Mouse (Mus musculus) forebrain, embryonic 11.5 days (tissue): ENCODE results near the gene Dtx3. TPM values are rescaled to one million over a fixed set of nuclear protein-coding genes. Genes with fewer than 3 reads are reported as not detected.
"Not testable (repeated sequence)": the region's sequence is repeated elsewhere in the genome, so short reads cannot be mapped to it uniquely, and the experiment has no call there.

Experiments
- ATAC-seq: fragments of 200-750 bp; cut with Nextera tagmentation; replicated peaks from 2 replicates; pipeline ENCODE4 v1.8.0; 2017; ENCODE audit warnings: moderate TSS enrichment; ENCODE audit not compliant: low FRiP score
- DNase-seq: peaks from one replicate; pipeline ENCODE4 v3.0.0-alpha.2; 2017; ENCODE audit warnings: low spot score
- H3K27ac ChIP-seq: fragments of 300-500 bp; sonication (generic); 2 replicates; pipeline ENCODE4 v1.5.1; 2014; ENCODE audit warnings: low read depth, low read length
- H3K27me3 ChIP-seq: fragments of 300-500 bp; sonication (generic); 2 replicates; pipeline ENCODE4 v1.6.1; 2014; ENCODE audit warnings: mild to moderate bottlenecking, low read length, mixed read lengths; ENCODE audit not compliant: control insufficient read depth, insufficient read depth
- H3K36me3 ChIP-seq: fragments of 300-500 bp; sonication (generic); 2 replicates; pipeline ENCODE4 v1.6.1; 2014; ENCODE audit warnings: mild to moderate bottlenecking, low read length, moderate library complexity, mixed read lengths; ENCODE audit not compliant: control insufficient read depth, insufficient read depth
- H3K4me1 ChIP-seq: fragments of 300-500 bp; sonication (generic); replicated peaks from 2 replicates; pipeline ENCODE4 v1.6.1; 2014; ENCODE audit warnings: low read length, mixed read lengths; ENCODE audit not compliant: control insufficient read depth, insufficient read depth
- H3K4me2 ChIP-seq: fragments of 300-500 bp; sonication (generic); 2 replicates; pipeline ENCODE4 v1.6.1; 2014; ENCODE audit warnings: low read depth, mild to moderate bottlenecking, low read length, moderate library complexity, mixed read lengths; ENCODE audit not compliant: severe bottlenecking
- H3K4me3 ChIP-seq: fragments of 300-500 bp; sonication (generic); 2 replicates; pipeline ENCODE4 v1.5.1; 2014; ENCODE audit warnings: low read depth, low read length
- H3K9ac ChIP-seq: fragments of 300-500 bp; sonication (generic); 2 replicates; pipeline ENCODE4 v1.6.1; 2014; ENCODE audit warnings: low read length
- H3K9me3 ChIP-seq: fragments of 300-500 bp; sonication (generic); 2 replicates; pipeline ENCODE4 v1.6.1; 2016; ENCODE audit warnings: low read length, mixed read lengths; ENCODE audit not compliant: control insufficient read depth
- WGBS: fragments of 180-500 bp; shearing (Covaris S2); extraction: QIAGEN DNeasy Blood & Tissue Kit; methylation state at CpG from one replicate; pipeline ENCODE4 v1.1.7; 2014; 5-methylcytosine and 5-hydroxymethylcytosine counted together
- polyA plus RNA-seq: library from polyadenylated mRNA; unstranded; fragments of >200 nt; fragmentation: Nextera tagmentation; extraction: Ambion mirVana; gene quantifications from 2 replicates; pipeline ENCODE4 v1.2.1, GENCODE M21; 2014

Dtx3 gene
- polyA plus RNA-seq, 1 experiment from 2014 or later, result 157 TPM

DNA sequence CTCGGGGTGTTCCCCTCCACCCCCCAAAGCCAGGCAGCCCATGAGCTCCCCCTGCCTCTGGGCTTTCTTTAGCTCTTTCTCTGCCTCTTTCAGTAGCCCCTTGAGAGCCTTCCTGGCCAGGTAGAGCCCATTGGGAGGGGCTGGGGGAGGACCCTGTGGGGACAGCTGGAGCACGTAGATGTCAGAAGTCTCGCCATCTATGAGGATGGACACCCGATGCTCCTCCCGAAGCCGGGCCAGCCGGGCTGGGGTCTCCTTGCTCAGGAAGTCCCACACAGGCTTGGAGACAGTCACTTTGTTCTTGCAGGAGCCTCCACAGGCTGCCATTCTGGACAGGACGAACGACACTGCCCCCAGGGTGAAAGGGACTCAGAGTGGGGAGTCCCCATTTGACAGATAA lies 2.5 kb downstream of the Dtx3 start:
- Histone ChIP-seq H3K4me2 (no peak overlapping the region), H3K4me3 (no peak overlapping the region), H3K9me3 (no peaks in the 10 kb centered on the region), H3K27me3 (no peaks in the 10 kb centered on the region), H3K9ac (no peak overlapping the region), H3K36me3 (no peaks in the 10 kb centered on the region; the same call in 1 of the 2 replicates), H3K4me1 (peaks cover 22% of the 10 kb centered on the region), H3K27ac (no peak overlapping the region)
- 84% methylated on average over 9 of the region's 9 CpGs for WGBS
- DNase-seq, result peak; percentile 48
- ATAC-seq, result no peak

DNA sequence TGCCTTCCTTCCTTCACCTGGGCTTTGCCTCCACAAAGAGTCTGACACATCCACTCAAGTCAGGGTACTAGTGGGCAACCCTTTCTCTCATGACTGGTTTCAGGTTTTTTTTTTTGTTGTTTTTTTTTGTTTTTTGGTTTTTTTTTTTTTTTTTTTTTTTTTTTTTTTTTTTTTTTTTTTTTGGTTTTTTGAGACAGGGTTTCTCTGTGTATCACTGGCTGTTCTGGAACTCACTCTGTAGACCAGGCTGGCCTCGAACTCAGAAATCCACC lies 3.5 kb downstream of the Dtx3 start:
- H3K9ac ChIP-seq, H3K9me3 ChIP-seq, H3K27me3 ChIP-seq, H3K27ac ChIP-seq, H3K4me3 ChIP-seq, DNase-seq, H3K4me2 ChIP-seq, ATAC-seq, H3K36me3 ChIP-seq: not testable (repeated sequence)
- WGBS, result 88% methylated on average over 1 of the region's 1 CpGs
- H3K4me1 ChIP-seq, result peaks cover 22% of the 10 kb centered on the region

DNA sequence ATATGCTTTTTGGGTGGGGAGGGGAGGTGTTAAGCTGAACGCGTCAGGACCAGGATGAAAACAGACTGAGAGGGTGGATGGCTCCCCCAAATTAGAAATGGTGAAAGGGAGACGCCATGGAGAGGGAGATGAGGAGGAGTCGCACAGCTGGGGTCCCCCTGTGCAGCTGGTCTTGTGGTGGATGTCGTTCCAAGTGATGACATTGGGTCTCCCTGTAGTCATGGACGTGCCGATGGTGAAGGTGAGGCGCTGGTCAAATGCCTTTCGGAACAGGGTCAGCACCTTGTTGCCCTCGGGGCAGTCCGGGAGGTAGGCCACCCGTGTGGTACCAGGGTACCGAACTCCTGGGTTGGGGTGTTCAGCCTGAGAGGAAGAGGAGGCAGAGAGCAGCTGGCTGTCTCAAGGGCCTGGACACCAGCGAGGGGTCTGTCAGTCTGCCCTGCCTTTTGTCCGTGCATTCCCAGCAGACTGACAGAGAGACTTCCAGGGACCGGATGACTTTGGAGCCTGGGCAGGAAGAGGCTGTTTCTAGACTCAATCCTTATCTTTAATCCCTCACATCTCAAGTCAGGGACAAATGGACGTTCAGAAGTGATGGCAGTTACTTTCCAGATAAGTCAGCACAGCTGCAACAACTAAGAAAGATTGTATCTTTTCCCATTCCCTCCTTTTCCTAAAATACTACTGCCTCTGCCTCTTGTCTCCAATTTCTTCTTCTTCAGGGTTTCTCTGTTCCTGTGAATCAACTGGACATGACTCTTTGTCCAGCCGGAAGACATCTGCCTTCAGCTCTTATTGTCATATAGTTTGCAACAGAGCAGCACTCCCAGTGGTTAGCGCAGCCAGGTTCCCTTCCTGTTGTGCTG lies 4.1 kb downstream of the Dtx3 start:
- no peak overlapping the region for H3K4me3 ChIP-seq
- peaks cover 6% of the 10 kb centered on the region; the same call in 1 of the 2 replicates for H3K36me3 ChIP-seq
- H3K4me2 ChIP-seq, result no peak overlapping the region
- DNase-seq, result peak; percentile 52
- peaks cover 19% of the 10 kb centered on the region for H3K4me1 ChIP-seq
- ATAC-seq, result no peak
- no peaks in the 10 kb centered on the region for H3K9me3 ChIP-seq
- 75% methylated on average over 19 of the region's 19 CpGs for WGBS
- H3K27ac ChIP-seq, result no peak overlapping the region
- no peak overlapping the region for H3K9ac ChIP-seq
- H3K27me3 ChIP-seq, result no peaks in the 10 kb centered on the region

DNA sequence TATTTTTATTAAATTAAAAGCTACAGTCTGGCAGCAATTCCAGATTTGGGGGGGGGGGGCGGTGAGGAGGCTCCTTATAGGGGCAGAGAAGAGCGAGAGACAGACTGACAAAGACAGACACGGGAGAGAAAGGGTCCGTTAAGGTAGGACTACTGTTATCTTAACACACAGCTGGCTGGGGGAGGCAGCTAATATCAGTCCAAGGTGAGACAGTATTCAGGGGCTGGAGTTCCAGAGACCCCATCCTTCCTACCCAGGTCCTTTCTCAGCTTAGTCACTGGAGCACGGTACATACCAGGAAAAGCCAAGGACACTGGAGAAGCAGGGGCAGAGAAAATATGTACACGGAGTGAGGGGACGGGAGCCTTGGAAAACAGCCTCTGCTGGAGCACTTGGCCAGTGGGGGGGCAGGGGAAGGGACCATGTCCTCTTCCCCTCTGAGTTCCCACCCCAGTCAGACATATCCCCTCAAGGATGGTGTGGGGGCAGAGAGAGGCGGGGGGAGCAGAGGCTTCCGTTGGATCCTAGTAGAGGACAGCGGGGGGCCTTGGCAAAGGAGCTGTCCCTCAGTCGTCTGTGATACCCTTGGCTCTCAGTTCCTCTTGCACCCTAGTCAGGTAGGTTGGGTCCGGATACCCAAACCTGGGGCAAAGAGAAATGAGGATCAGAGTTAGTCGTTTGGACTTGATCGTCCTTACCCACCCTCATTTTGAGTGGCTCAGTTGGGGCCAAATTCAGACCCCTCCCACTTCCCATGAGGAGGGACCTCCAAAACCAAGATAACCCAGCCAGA lies 4.9 kb downstream of the Dtx3 start:
- Histone ChIP-seq H3K9me3 (no peaks in the 10 kb centered on the region), H3K4me3 (no peak overlapping the region), H3K9ac (no peak overlapping the region; the same call in 1 of the 2 replicates), H3K27me3 (no peaks in the 10 kb centered on the region), H3K36me3 (peaks cover 6% of the 10 kb centered on the region; the same call in 1 of the 2 replicates), H3K4me1 (peaks cover 14% of the 10 kb centered on the region), H3K27ac (peak overlapping the region; percentile 54), H3K4me2 (peak overlapping the region; percentile 100; the same call in 1 of the 2 replicates)
- peak; percentile 59 for DNase-seq
- WGBS, result 29% methylated on average over 11 of the region's 14 CpGs
- ATAC-seq, result no peak

DNA sequence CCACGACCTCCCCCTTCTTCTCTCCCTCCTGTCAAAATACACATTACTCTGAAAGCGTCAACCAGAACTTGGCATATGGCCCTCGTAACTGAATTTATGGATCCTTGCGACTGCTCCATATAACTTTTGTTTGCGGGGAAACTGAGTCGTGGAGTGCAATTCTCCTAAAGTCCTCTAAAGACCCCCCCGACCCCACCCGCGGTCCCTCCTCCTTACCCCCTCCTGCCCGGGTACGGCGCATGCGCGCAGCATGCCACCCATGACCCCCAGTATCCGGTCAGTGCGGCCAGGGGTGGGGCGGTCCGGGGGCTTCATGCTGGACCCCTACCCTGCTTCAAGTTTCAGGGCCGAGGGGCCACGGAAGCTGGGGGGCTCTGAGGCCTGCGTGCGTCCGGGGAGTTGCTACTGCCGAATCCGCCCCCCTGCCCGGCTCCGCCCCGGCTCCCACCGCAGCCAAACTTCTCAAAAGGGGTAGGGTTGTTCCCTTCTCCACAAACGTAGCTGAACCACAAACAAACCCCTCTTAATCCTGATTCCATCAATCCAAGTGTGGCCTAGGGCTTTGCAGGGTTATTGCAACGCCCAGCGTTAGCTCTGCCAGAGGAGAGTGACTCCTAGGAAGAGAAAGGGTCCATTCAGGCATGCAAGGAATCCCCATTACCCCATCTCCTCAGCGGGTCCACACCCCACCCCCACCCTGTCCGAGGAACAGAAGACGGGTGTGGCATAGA lies 5.7 kb downstream of the Dtx3 start, which contains the start of gene Arhgef25:
Arhgef25 (minus strand) TSS at position 433 of the 731 bp plus-strand sequence.
- peak; percentile 80 for DNase-seq
- Histone ChIP-seq H3K27ac (peak within 1 kb of the TSS; percentile 76), H3K4me1 (peaks cover 14% of the 10 kb centered on the region), H3K9ac (peak within 1 kb of the TSS; percentile 88), H3K36me3 (peaks cover 6% of the 10 kb centered on the region; the same call in 1 of the 2 replicates), H3K4me3 (peak within 1 kb of the TSS; percentile 73), H3K9me3 (no peaks in the 10 kb centered on the region), H3K27me3 (no peaks in the 10 kb centered on the region), H3K4me2 (peak within 1 kb of the TSS; percentile 100)
- ATAC-seq, result peak; percentile 44
- 1% methylated on average over 35 of the region's 35 CpGs for WGBS

DNA sequence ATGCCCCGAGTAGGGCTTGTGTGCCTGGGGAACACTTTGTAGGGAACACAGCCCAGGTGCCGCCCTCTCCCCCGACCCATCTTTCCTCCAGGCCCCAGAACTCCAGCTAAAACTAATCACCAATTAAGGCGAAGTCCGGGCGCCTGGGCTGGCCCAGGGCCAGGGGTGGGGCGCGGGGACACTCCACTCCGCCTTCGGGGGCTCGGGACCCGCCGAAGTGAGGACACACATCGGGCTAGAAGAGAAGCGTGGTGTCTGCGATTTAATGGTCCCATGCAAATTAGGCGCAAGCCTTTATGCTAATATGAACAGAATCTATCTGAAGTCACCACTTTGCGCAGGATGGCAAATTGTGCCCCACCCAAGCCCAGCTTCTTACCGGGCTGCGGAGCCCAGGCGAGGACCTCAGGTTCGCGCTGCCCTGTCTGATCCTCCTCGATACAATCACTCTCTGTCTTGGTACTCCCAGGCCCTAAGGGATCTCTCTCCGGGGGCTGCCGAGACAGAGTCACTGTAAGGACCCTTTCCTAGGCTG lies 6.3 kb downstream of the Dtx3 start:
- no peak for DNase-seq
- Histone ChIP-seq H3K4me2 (peak overlapping the region; percentile 100), H3K9ac (peak overlapping the region; percentile 88), H3K27ac (peak overlapping the region; percentile 76), H3K36me3 (peaks cover 6% of the 10 kb centered on the region; the same call in 1 of the 2 replicates), H3K27me3 (no peaks in the 10 kb centered on the region), H3K4me1 (peaks cover 9% of the 10 kb centered on the region), H3K9me3 (no peaks in the 10 kb centered on the region), H3K4me3 (peak overlapping the region; percentile 73)
- under 1% methylated on average over 26 of the region's 26 CpGs for WGBS
- peak; percentile 15; the same call in 1 of the 2 replicates for ATAC-seq

DNA sequence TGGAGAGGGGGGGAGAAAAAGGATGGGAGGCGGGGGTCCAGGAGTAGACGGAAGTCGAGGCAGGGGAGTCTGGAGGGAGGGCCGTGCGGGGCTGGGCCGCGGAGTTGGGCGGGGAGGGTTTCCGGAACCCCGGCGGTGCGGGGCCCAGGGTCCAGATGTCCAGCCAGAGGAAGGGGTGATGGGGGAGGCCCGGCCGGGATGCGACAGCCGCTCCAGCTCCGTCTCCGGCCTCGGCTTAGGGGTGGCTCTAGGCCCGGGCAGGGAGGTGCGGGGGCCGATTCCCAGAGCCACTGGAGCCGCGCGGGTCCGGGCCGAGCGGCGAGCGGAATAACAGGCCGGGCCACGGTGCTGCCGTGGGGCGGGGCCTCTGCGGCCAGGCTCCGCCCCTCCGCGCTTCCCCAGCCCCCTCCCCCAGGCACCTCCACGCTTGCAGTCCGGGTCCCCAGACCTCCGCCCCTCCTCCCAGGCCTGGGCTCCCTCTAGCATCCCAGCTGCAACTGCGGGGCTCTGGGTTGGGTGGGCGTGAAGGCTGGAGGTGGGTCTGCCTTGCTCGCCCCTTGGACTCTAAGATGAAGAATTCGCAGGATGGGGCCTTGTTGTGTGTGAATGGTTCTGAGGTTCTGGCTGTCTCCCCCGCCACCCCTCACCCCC lies 6.9 kb downstream of the Dtx3 start:
- peak overlapping the region; percentile 76 for H3K27ac ChIP-seq
- H3K4me2 ChIP-seq, result peak overlapping the region; percentile 100
- ATAC-seq (peak; percentile 83), DNase-seq (peak; percentile 93)
- peak overlapping the region; percentile 88 for H3K9ac ChIP-seq
- no peaks in the 10 kb centered on the region for H3K27me3 ChIP-seq
- H3K4me1 ChIP-seq, result peaks cover 9% of the 10 kb centered on the region
- H3K36me3 ChIP-seq, result peaks cover 6% of the 10 kb centered on the region; the same call in 1 of the 2 replicates
- H3K9me3 ChIP-seq, result no peaks in the 10 kb centered on the region
- under 1% methylated on average over 43 of the region's 46 CpGs for WGBS
- peak overlapping the region; percentile 73 for H3K4me3 ChIP-seq
